Mouse (Mus musculus) frontal cortex, adult 2 months (tissue): ENCODE data around the gene Erg. TPM values are rescaled to one million over a fixed set of nuclear protein-coding genes. Genes with fewer than 3 reads are reported as not detected.
A peak's percentile ranks its signal among the peaks of the same experiment; 100 is the strongest.

Experiments used
- DNase-seq, 2 experiments: peaks; one replicate each; pipeline ENCODE4 v3.0.0; 2022; ENCODE audit warnings: low spot score in 1 of 2; ENCODE audit errors: extremely low spot score in 1 of 2
- polyA plus RNA-seq: library from polyadenylated mRNA; depleted of rRNA; stranded (reverse); fragments of >200 nt; gene quantifications from 2 replicates; pipeline ENCODE4 v1.2.3, GENCODE M21; 2012; rRNA removed

Gene Erg
- polyA plus RNA-seq, 1 experiment: 7.2 TPM

DNA sequence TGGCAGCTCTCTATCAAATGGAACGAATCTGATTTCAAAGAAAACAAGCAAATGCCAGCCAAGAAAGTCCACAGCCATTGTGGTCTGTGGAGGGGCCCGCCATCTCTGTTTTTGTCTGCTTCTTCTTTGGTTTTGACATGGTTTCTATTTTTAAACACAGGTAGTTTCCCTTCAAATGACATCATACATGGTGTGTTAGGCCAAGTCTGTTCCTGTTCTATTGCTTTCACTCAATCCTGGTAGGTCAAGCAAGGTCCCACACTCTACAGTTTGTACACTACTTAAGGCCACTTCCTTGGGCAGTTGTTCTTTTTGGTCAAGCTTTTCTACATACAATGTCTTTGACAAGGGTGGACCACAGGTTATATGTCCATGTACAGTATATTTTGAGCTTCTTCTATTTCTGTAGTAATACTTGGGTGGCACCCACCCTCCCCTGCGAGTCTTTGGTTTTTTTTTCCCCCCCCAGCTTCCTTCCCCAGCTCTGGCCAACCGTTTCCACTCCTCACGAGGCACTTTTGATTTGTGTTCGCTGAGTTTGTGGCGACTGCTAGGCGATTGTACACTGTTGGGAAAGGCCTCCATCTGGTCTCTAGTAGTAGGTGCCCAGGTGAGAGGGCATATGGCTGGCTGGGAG is 226.1 kb downstream of the Erg start:
- no peak for DNase-seq

DNA sequence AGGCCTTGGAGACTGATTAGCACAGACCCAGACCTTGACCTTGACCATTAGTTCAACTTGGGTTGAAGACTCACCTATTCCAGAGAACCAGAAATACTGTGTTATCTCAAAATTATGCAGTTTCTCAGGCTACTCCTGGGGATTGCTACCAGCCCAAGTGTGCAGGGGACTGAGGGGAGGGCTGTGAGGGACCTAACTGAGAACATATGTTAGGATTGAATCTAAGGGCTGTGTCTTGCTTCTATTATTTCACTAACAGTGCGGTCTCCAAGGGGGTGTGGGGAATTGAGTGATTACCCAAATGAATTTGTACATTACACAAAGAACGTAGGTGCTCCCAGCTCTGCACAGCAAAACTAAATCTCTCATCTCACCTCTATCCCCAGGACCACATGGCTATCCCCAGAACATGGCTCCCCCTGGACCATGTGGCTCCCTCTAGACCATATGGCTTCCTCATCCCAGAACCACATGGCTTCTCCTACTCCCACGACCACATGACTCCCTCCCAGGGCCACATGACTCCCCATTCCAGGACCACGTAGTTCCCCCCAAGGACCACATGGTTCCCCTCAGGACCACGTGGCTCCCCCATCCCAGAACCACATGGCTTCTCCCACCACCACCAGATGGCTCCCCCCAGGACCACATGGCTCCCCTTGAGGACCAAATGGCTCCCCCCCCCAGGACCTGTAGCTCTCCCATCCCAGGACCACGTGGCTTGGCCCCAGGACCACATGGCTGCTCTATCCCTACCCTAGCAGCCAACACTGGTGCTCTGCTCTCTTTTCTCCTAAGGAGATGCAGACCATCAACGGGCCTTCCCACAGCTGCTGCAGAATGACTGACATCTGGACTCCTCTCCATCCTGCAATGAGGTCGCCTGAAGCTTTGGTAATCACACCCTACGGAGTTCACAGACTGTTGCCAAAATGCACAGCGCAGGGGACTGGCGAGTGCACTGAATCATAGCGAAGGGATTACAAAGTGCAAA is 229.1 kb downstream of the Erg start:
- DNase-seq: no peak

DNA sequence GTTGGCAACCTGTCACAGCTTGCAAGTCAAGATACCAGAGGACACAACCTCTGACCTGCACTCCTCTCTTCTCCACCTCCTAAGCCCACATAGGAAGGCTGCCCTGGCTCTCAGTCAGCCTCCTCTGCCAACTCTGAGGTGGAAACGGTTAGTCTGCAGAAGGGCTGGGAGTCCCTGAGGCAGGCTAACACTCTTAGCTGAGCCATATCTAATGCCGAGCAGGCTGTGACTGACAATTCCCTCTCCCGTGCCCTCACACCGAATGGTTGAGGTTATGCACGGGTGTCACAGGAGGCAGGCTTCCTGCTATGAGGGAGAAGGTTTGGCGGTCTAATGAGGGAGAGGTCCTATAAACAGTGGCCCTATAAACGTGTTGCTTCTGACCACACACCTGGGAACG is 232.6 kb downstream of the Erg start:
- no peak for DNase-seq

DNA sequence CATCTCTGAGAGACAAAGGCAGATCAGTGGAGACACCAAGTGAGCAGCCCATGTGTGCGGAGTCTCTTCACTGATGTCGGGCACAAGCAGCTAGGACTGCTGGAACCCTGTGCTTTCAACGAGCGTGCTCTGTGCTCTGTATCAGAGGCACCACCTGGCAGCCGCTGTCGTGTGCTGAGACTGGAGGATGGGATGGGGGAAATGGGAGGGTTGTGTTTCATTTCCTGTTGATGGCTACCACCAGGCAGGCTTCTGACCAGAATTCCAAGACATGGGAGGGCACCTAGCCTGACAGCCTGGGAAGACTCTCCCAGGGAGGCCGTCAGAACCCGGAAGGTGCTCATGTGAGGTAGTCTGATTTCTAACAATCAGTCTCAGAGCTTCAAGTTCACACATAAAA is 234.1 kb downstream of the Erg start:
- DNase-seq: no peak

DNA sequence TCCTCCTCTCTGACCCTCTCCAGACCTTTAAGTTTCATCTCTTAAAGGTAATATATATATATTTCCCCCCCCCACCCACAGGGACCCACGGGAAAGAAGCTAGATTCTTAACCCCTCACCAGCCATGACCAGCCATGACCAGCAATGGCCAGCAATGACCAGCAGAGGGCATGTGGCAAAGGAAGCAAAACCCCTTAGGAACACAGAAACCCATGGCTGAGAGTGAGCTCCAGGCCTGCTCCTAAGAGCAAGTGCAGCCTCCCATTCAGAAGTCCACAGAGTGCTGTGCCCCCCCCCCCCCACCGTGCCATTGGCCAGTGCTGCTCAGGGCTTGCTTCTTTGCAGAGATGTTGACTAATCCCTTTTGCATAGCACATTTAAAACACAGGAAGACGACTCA is 235.9 kb downstream of the Erg start:
- peak in 1 of 2 experiments; percentile 70 for DNase-seq

DNA sequence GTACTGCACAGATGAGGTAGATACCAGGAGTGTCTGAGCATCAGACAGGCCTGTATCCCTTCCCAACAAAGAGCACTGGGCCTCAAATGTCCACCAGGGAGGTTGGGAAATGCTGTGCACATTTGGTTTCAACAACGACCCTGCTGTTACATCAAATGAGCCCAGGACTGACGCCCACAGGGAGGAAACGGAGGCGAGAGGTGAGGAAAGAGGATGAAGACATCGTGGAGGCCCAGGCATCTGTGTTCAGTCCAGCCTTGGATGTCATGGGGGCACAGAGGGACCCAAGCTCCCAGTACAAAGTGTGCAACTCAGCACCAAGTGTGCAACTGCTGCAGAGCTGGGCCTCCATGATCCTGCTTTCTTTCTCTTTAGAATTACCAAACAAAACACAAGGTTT is 236.6 kb downstream of the Erg start:
- no peak for DNase-seq

DNA sequence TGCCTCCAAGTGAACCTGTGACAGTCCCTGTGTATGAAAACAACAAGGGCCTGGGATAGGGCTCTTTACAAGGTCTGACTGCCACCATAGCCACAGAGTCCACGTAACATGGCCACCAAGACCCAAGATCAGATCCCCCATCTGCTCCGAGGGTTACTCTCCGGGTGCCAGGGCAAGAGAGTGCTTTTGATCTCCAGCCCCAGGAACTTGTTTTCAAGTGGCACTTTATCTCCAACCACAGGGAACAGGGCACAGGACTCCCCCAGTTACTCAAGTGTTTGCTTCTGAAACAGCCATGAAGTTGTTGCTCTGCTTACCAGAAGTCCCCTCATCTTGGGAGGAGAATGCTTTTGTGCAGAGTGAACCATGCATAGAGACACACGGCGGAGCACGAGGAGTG is 237.0 kb downstream of the Erg start:
- no peak for DNase-seq

DNA sequence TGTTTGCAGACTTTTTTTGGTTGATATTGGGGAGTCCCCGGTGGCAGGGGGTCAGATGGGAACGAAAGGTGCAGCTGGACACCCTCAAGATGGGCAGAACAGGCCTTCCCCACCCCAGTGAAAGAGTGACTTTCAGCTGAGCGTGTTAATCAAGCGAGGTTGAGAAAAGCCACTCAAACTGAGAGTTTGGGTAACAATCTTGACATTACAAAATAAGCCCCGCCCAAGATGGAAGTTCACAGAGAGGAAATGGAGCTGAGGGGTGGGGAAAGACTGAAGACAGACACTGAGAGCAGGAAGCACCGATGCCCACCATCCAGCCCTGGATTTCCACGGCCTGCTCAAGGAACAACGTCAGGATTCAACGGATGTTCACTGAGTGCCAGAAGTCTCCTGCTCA is 237.8 kb downstream of the Erg start:
- no peak for DNase-seq

DNA sequence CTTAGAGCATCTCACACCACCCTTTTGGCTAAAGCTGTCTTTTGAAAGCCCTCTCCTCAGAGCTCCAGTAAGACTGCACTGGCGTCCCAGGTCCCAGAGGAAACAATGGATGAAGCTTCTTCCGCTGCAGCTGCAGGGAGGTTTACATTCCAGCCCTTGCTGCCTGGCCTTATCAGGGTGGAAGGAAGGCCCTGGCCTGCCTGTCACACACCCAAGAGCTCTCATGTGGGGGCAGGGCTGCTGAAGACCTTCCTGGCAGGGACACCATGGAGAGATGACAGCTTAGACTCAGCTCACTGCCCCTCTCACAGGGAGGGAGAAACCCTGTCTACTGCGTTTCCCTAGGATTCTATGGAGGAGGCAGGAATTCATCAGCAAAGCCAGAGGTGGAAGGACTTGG is 239.2 kb downstream of the Erg start:
- no peak for DNase-seq

DNA sequence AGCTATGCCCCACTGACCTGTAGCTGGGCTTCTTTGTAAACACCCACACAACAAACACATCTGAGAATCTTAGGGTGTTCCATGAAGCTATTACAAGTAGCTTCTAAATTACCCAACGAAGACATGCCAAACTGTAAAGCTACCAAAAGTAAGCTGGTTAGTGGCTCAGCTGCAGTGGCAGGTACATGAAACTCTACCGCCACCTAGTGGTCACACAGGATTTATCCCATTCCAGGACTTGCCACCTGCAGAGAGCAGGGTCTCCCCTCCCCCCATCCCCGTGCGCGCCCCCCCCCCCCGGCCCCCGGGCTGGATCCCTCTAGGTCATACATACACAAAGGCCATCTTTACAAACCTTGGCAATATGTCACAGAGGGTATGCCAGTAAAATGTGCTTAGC is 240.5 kb downstream of the Erg start:
- peak; percentile 33 to 88 for DNase-seq

DNA sequence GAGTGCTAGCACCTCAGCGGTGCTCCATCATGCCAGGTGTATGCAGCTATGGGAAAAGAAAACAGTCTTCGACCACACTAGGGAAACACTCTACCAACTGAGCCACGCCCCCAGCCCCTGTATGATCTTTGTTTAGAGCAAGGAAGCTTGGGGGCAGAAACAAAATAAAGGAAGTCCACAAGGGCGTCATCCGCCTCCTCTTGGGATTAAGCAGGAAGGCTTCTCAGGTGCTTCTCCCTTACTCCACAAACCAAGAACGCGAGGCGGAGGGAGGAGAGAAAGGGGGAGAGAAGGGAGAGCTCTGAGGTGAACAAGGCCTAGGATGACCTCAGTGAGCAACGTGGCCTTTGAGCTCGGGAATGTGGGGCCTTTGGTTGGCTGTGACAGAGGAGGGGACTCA is 241.4 kb downstream of the Erg start:
- DNase-seq: no peak

DNA sequence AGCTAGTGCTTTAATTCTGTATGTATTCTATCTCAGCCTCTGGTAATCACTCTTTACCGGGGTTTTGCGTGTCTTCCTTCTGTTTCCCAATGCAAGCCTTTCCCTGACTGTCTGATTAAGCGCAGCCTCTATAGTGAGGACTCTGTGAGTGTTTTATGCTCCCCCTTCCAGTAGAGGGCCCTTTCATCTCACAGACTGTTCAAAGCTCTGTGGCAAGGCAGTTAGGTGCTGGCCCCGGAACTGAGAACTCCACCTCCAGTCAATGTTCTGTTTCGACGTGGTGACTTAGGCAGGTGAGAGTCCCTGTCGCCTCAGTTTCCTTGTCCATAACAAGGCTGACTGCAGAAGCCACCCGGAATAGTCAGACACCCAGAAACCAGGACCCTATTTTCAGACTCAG is 244.4 kb downstream of the Erg start:
- DNase-seq: peak in 1 of 2 experiments; percentile 7

DNA sequence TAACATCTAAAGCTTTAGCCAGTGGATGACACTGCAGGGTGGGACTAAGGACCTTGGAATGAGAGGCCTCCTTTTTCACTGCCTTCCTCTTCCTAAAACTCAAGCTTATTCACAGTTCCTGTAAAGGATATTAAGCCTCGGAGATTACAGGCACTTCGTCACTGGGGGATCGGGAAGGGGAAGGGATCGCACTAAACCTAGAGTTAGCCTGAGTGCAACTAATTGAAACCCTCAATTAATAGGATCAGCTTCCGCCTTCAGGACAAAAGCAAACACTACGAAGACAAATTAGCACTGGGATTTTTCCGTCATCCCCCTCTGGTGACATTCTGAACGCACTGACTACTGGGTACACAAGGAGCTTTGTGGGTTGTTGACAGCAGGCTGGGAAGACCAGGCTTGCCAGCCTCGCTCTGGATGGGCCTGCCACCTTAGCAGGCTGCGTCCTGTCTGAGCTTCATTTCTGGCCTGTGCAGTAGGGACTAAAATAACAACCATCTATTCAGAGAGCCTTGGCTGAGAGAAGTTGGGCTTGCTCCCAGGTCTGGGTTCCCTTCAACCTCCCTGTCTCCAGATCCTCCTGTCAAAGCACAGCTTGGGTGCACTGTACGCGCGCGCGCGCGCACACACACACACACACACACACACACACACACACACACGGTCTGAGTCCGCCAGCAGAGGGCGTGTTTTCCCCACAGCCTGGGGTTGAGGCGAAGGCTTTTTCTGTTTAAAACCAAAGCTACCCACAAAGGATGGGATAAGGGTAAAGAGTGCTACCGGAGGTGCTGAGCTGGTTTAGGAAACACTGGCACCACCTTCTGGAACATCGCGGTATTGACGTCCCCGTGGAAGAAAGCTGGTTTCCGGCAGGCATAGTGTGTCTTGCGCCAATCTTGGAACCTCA is 245.3 kb downstream of the Erg start:
- DNase-seq: peak; percentile 68 to 92

DNA sequence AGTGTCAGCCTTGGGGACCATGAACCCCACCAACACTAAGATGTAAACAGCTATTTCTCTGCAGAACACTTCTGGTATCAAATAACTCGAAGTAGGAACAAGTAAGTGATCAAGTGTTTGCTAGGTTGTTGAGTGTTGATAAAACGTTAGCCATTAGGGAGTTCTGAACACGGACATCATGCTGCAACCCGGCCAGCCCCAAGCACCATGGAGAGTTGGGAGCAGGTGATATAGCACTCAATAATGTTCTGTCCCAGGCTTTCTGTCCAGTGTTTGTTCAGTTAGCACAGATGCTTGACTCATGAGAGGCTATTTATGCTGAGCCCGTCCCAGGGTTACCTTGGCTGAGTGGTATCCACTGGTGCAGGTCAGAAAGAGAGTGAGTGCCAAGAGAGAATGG is 254.2 kb downstream of the Erg start:
- no peak for DNase-seq

DNA sequence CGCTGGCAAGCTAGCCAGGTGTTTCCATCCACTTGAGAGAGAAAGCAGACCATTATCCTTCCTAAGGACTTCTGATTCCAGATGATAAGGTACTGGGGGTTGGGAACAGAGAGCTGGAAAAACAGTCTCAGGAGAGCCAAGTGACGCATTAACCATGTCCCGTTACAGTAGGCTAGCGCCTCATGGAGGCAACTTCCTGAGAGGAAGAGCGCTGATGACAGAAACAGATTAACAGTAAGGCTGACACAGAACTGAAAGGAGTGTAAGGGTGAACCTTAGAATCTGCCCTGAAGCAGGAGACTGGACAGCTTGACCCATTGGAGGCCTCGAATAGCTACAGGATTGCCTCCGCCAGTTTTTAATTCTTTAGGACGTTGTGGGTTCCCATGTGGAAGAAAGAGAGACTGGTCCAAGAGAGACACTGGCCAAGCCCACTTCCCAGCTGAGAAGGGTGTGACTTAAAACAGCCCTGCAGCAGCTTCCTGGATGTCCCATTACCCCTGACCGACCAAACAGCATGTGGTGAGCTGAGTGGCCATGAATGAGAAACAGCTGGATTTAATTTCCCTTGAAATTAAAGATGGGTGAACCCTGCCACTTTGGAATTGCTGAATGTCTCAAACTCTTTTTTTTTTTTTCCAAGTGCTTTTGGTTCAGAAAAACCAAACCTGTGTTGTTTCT is 264.3 kb downstream of the Erg start:
- no peak for DNase-seq

Other genes starting within 250 kb of the Erg start
- 27.1 and 30.2 TPM in 2 replicates for gene Ets2, start 115.5 kb upstream of the Erg start, polyA plus RNA-seq